Mouse (Mus musculus): ENCODE data around the gene Hspg2. TPM values are rescaled to one million over a fixed set of nuclear protein-coding genes. Genes with fewer than 3 reads are reported as not detected.

Gene Hspg2
- polyA plus RNA-seq, 1 experiment from 2014 or later, result 2.7 TPM

DNA sequence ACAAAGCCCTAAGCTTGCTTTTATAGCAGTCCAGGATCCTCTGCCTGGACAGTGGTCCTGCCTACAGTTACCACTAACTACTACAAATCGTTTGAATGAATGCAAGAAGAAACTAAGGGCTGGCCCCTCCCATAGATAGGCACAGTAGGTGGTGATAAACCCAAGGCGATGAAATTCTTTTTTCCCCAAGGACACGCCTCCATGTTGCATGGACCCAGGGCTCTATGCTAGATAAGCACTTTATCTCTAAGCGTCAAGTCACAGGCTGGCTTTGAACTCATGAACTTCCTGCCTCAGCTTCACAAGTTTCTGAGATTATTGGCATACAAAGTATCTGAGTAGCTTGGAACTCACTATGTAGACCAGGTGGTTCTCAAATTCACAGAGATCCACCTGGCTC is 11.3 kb upstream of the Hspg2 start:
- no peak overlapping the region for H3K4me2 ChIP-seq (ENCODE audit: low read depth, low read length)
- no peaks in the 10 kb centered on the region for H3K27me3 ChIP-seq (ENCODE audit: control insufficient read depth, insufficient read depth, low read length)
- no peaks in the 10 kb centered on the region for H3K36me3 ChIP-seq (ENCODE audit: control insufficient read depth, insufficient read depth, low read length)
- no peaks in the 10 kb centered on the region for H3K4me1 ChIP-seq (ENCODE audit: control insufficient read depth, insufficient read depth, low read length)
- H3K9me3 ChIP-seq (ENCODE audit: control insufficient read depth, low read length), result no peaks in the 10 kb centered on the region
- H3K4me3 ChIP-seq (ENCODE audit: low read depth, low read length), result no peak overlapping the region
- no peak overlapping the region for H3K27ac ChIP-seq (ENCODE audit: low read depth, low read length)
- ATAC-seq (ENCODE audit: low read depth), result no peak
- 77% methylated on average over 4 of the region's 4 CpGs for WGBS
- no peak overlapping the region for H3K9ac ChIP-seq (replicated peaks; ENCODE audit: low read depth, low read length)

DNA sequence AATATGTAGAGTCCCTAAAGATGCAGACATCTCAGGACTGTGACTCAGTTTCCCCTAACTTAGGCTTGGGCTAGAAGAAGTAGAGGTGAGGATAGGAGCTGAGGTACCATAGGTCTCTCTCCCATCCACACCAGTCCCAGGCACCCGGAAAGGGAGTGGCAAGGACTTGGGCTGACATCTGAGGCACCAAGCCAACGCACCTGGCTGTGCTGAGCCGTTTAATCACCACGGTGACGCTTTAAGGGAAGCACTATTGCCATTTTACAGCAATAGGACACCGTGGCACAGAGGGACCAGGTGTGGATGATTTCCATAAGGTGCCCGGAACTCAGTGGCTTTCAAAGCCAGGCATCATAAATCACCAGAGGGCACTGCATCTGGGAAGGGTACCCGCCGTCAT is 10.3 kb upstream of the Hspg2 start:
- H3K9ac ChIP-seq (replicated peaks; ENCODE audit: low read depth, low read length), result no peak overlapping the region
- H3K9me3 ChIP-seq (ENCODE audit: control insufficient read depth, low read length), result no peaks in the 10 kb centered on the region
- H3K27ac ChIP-seq (ENCODE audit: low read depth, low read length), result no peak overlapping the region
- no peak overlapping the region for H3K4me3 ChIP-seq (ENCODE audit: low read depth, low read length)
- no peaks in the 10 kb centered on the region for H3K4me1 ChIP-seq (ENCODE audit: control insufficient read depth, insufficient read depth, low read length)
- ATAC-seq (ENCODE audit: low read depth), result no peak
- WGBS, result 78% methylated on average over 9 of the region's 9 CpGs
- H3K27me3 ChIP-seq (ENCODE audit: control insufficient read depth, insufficient read depth, low read length), result no peaks in the 10 kb centered on the region
- no peaks in the 10 kb centered on the region for H3K36me3 ChIP-seq (ENCODE audit: control insufficient read depth, insufficient read depth, low read length)
- H3K4me2 ChIP-seq (ENCODE audit: low read depth, low read length), result no peak overlapping the region

DNA sequence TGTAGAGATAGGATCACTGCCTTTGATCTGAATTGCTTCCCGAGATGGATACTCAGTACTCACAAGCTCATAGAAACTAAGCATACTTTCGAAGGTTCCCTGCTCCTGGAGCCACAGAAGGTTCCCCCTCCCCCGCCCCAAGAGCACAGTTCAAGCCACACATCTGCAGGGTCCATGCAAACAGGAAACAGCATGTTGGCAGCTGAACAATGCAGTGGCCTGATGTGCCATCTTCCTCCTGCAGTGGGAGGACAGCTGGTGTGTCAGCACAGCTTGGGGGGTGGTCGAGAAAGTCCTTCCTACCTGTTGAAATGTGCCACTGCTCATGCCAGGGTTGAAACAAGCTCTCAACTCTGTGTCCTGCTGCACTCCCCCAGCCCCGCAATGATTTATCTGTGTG is 9.7 kb upstream of the Hspg2 start:
- WGBS, result 79% methylated on average over 5 of the region's 5 CpGs
- no peaks in the 10 kb centered on the region for H3K9me3 ChIP-seq (ENCODE audit: control insufficient read depth, low read length)
- no peak overlapping the region for H3K4me3 ChIP-seq (ENCODE audit: low read depth, low read length)
- no peaks in the 10 kb centered on the region for H3K4me1 ChIP-seq (ENCODE audit: control insufficient read depth, insufficient read depth, low read length)
- no peaks in the 10 kb centered on the region for H3K36me3 ChIP-seq (ENCODE audit: control insufficient read depth, insufficient read depth, low read length)
- no peak overlapping the region for H3K4me2 ChIP-seq (ENCODE audit: low read depth, low read length)
- no peaks in the 10 kb centered on the region for H3K27me3 ChIP-seq (ENCODE audit: control insufficient read depth, insufficient read depth, low read length)
- no peak overlapping the region for H3K27ac ChIP-seq (ENCODE audit: low read depth, low read length)
- ATAC-seq (ENCODE audit: low read depth), result no peak
- H3K9ac ChIP-seq (replicated peaks; ENCODE audit: low read depth, low read length), result no peak overlapping the region

DNA sequence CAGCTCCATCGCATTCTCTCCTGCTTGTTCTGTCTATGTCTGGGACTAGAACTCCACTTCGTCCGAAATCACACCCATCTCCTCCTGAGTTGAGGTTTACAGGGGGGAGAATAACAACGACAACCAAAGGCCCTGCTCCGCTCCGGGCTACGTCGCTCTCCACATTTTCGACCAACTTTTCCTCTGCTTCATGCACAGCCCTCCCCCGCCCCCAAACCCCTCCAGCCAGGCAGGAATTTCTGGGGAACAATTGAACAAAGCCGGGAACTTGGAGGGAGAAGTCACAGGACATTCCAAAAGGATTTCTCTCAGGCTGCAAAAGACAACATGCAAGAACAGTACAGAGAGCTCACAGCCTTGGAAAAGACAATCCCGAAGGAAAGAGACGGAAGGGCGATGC is 7.9 kb upstream of the Hspg2 start:
- ATAC-seq (ENCODE audit: low read depth), result no peak
- no peaks in the 10 kb centered on the region for H3K36me3 ChIP-seq (ENCODE audit: control insufficient read depth, insufficient read depth, low read length)
- no peak overlapping the region for H3K27ac ChIP-seq (ENCODE audit: low read depth, low read length)
- no peaks in the 10 kb centered on the region for H3K27me3 ChIP-seq (ENCODE audit: control insufficient read depth, insufficient read depth, low read length)
- no peaks in the 10 kb centered on the region for H3K4me1 ChIP-seq (ENCODE audit: control insufficient read depth, insufficient read depth, low read length)
- H3K4me3 ChIP-seq (ENCODE audit: low read depth, low read length), result no peak overlapping the region
- 69% methylated on average over 14 of the region's 14 CpGs for whole genome bisulfite sequencing
- no peaks in the 10 kb centered on the region for H3K9me3 ChIP-seq (ENCODE audit: control insufficient read depth, low read length)
- H3K9ac ChIP-seq (replicated peaks; ENCODE audit: low read depth, low read length), result no peak overlapping the region
- H3K4me2 ChIP-seq (ENCODE audit: low read depth, low read length), result no peak overlapping the region

DNA sequence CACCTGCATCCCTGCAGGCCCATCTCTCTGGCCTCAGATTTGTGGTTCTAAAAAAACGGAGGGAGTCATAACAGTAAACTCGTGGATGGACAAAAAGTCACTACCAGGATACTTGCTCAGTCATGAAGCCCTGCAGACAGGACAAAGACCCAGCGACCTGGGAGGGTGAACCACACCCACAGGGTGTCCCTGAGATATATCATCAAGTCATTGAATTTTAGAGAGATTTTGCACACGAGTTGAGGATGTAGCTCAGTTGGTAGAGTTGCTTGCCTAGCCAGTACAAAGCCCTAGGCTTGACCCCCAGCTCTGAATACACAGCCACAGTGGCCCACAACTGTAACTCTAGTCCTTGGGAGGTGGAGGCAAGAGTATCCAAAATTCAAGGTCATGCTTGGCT is 7.4 kb upstream of the Hspg2 start:
- Histone ChIP-seq H3K36me3 (ENCODE audit: control insufficient read depth, insufficient read depth, low read length) (no peaks in the 10 kb centered on the region), H3K27ac (ENCODE audit: low read depth, low read length) (no peak overlapping the region), H3K4me2 (ENCODE audit: low read depth, low read length) (no peak overlapping the region), H3K27me3 (ENCODE audit: control insufficient read depth, insufficient read depth, low read length) (no peaks in the 10 kb centered on the region), H3K4me3 (ENCODE audit: low read depth, low read length) (no peak overlapping the region), H3K4me1 (ENCODE audit: control insufficient read depth, insufficient read depth, low read length) (no peaks in the 10 kb centered on the region), H3K9me3 (ENCODE audit: control insufficient read depth, low read length) (no peaks in the 10 kb centered on the region), H3K9ac (replicated peaks; ENCODE audit: low read depth, low read length) (no peak overlapping the region)
- no peak for ATAC-seq (ENCODE audit: low read depth)
- WGBS, result 73% methylated on average over 4 of the region's 4 CpGs

DNA sequence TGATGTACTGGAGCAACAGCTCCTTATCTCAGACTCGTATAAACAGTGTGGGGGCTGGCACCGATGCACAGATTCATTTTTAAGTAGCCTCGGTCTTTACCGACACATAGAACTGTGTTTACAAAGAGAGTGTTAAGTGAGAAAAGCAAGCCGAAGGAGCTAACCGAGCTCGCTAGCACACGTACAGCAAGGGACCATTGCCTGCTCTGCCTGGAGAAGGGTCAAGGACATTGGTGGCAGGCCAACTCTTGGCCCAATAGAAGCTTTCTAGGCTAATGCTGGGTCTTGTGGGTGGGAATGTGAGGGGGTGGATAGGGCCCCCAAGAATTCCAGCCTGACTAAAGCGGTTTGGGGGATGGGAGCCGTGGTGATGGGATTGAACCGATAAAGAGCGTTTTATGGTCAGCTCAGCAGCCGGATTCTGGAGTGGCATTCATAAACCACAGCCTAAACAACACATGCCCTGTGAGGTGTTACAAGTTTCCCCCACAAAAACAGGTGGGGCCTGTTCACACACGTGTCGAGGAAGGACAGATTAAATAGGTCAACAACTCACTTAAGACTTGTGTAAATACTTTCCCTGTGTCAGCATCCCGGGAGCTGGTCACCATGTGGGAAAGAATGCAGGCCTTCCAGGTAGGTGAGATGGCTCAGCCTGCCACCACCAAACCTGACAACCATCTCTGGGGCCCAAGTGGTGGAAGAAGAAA is 6.4 kb upstream of the Hspg2 start:
- Histone ChIP-seq H3K4me2 (ENCODE audit: low read depth, low read length) (no peak overlapping the region), H3K4me3 (ENCODE audit: low read depth, low read length) (no peak overlapping the region), H3K9me3 (ENCODE audit: control insufficient read depth, low read length) (no peaks in the 10 kb centered on the region), H3K9ac (replicated peaks; ENCODE audit: low read depth, low read length) (no peak overlapping the region), H3K27ac (ENCODE audit: low read depth, low read length) (no peak overlapping the region), H3K27me3 (ENCODE audit: control insufficient read depth, insufficient read depth, low read length) (no peaks in the 10 kb centered on the region), H3K4me1 (ENCODE audit: control insufficient read depth, insufficient read depth, low read length) (no peaks in the 10 kb centered on the region), H3K36me3 (ENCODE audit: control insufficient read depth, insufficient read depth, low read length) (no peaks in the 10 kb centered on the region)
- no peak for ATAC-seq (ENCODE audit: low read depth)
- 83% methylated on average over 16 of the region's 16 CpGs for WGBS

DNA sequence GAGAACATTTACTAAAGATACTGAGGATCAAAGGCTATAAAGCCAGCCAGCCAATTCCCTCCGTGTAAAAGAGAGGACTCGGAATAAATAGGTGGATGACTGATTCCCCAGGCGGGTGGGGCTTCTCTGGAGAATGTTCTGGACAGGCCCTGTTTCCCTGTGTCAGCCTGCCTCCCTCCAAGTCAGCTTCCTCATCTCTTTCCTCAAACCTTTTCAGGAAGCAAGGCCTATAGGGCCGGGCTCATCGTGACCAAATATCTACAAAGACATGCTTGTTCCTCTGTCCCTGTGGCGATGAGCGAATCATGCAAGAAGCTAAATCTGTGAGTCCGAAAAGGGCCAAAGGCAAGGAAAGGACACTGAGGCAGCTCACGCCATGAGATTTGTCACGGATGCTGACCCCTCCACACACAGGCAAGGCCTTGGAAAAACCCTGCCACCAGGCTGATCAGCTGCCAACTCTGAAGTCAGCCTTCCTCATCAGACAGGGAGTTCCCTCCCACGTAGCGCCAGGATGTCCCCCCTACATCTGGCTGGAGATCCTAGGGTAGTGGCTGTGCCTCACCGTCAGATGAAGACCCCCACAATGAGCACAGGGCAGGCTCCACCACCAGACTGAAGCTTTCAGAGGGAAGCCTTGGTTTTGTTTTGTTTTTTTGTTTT is 3.3 kb upstream of the Hspg2 start:
- Histone ChIP-seq H3K27ac (ENCODE audit: low read depth, low read length) (no peak overlapping the region), H3K27me3 (ENCODE audit: control insufficient read depth, insufficient read depth, low read length) (no peaks in the 10 kb centered on the region), H3K4me3 (ENCODE audit: low read depth, low read length) (no peak overlapping the region), H3K9me3 (ENCODE audit: control insufficient read depth, low read length) (no peaks in the 10 kb centered on the region), H3K4me2 (ENCODE audit: low read depth, low read length) (no peak overlapping the region), H3K36me3 (ENCODE audit: control insufficient read depth, insufficient read depth, low read length) (no peaks in the 10 kb centered on the region), H3K4me1 (ENCODE audit: control insufficient read depth, insufficient read depth, low read length) (peaks cover 7% of the 10 kb centered on the region; the same call in 1 of the 2 replicates), H3K9ac (replicated peaks; ENCODE audit: low read depth, low read length) (no peak overlapping the region)
- WGBS, result 70% methylated on average over 13 of the region's 13 CpGs
- no peak for ATAC-seq (ENCODE audit: low read depth)

DNA sequence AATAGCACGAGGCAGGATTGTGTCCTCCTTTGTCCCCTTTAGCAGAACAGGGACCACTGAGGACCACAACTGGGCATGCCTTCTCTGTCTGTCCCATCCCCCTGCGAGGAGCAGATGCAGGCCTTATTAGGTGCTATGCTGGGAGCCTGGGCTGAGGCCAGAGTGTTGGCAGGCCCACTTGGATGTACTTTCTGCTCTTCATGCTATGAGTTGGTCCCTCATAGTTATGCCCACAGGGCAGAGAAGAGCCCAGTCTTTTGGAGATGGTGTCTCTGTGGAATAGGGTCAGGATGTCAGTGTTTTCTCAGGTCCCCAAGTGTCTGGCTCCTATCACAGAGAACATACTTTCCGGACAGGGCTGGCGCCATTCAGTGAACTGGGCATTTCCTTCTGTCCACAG is 1.6 kb upstream of the Hspg2 start:
- peaks cover 7% of the 10 kb centered on the region; the same call in 1 of the 2 replicates for H3K4me1 ChIP-seq (ENCODE audit: control insufficient read depth, insufficient read depth, low read length)
- H3K9me3 ChIP-seq (ENCODE audit: control insufficient read depth, low read length), result no peaks in the 10 kb centered on the region
- H3K4me3 ChIP-seq (ENCODE audit: low read depth, low read length), result no peak overlapping the region
- no peak for ATAC-seq (ENCODE audit: low read depth)
- H3K27ac ChIP-seq (ENCODE audit: low read depth, low read length), result no peak overlapping the region
- no peaks in the 10 kb centered on the region for H3K27me3 ChIP-seq (ENCODE audit: control insufficient read depth, insufficient read depth, low read length)
- 84% methylated on average over 4 of the region's 4 CpGs for WGBS
- no peak overlapping the region for H3K9ac ChIP-seq (replicated peaks; ENCODE audit: low read depth, low read length)
- no peaks in the 10 kb centered on the region for H3K36me3 ChIP-seq (ENCODE audit: control insufficient read depth, insufficient read depth, low read length)
- H3K4me2 ChIP-seq (ENCODE audit: low read depth, low read length), result no peak overlapping the region

DNA sequence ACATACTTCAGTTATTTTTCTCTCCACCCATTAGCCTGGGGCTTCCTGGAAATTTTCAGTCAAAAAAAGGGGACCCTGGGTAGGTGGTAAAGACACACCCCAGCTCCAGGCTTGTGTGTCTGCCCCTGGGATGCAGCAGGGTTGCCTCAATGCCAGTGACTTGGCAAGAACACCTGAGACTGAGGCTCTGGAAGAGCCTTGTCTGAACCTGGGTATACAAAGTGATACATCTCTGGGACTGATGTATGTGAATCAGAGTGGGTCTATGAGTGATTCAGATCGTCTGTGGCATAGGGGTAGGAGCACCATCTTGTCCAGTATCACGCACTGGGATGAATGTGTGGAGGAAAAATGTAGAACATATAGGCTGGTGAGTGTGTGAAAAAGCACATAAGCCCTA is 1.0 kb upstream of the Hspg2 start:
- H3K36me3 ChIP-seq (ENCODE audit: control insufficient read depth, insufficient read depth, low read length), result no peaks in the 10 kb centered on the region
- peaks cover 7% of the 10 kb centered on the region; the same call in 1 of the 2 replicates for H3K4me1 ChIP-seq (ENCODE audit: control insufficient read depth, insufficient read depth, low read length)
- H3K4me3 ChIP-seq (ENCODE audit: low read depth, low read length), result no peak overlapping the region
- H3K27me3 ChIP-seq (ENCODE audit: control insufficient read depth, insufficient read depth, low read length), result no peaks in the 10 kb centered on the region
- 92% methylated on average over 2 of the region's 2 CpGs for WGBS
- ATAC-seq (ENCODE audit: low read depth), result no peak
- H3K27ac ChIP-seq (ENCODE audit: low read depth, low read length), result no peak overlapping the region
- H3K9ac ChIP-seq (replicated peaks; ENCODE audit: low read depth, low read length), result no peak overlapping the region
- H3K4me2 ChIP-seq (ENCODE audit: low read depth, low read length), result no peak overlapping the region
- H3K9me3 ChIP-seq (ENCODE audit: control insufficient read depth, low read length), result no peaks in the 10 kb centered on the region
